In genomic region chr4:132620134-132620533, GRCm38 (mm10) we compare ENCODE assay signal across 21 mouse cellular contexts. TPM values are rescaled to one million over a fixed set of nuclear protein-coding genes. Genes with fewer than 3 reads are reported as not detected.
DNase-seq lines count a peak whose midpoint lies in the region; ATAC-seq and TF ChIP-seq lines count a peak whose summit lies in the region.
"Had no signal": no experiment of that assay in that cellular context is flagged by ENCODE, and none has a peak within 500 bp of the region (broad histone marks: within the 10 kb centered on the region; RNA-seq: fewer than 3 reads in every experiment).

No protein-coding gene starts in this region.

- no peaks in the 10 kb centered on the region for H3K36me3 ChIP-seq in intestine, postnatal 0 days (ENCODE audit: control insufficient read depth, insufficient read depth)
- no peaks in the 10 kb centered on the region for H3K36me3 ChIP-seq in intestine, embryonic 15.5 days
- no peaks in the 10 kb centered on the region for H3K36me3 ChIP-seq in testis, adult 2 months (ENCODE audit: control insufficient read depth, insufficient read depth, low read length)
- H3K36me3 ChIP-seq in limb, embryonic 10.5 days, result no peaks in the 10 kb centered on the region
- H3K36me3 ChIP-seq: heart, embryonic 15.5 days; hindbrain, embryonic 10.5 days; liver, embryonic 15.5 days; midbrain, embryonic 10.5 days had no signal

- no peaks in the 10 kb centered on the region for H3K4me1 ChIP-seq in intestine, postnatal 0 days (replicated peaks; ENCODE audit: control insufficient read depth, insufficient read depth, low read length)
- H3K4me1 ChIP-seq in intestine, embryonic 15.5 days (replicated peaks), result no peaks in the 10 kb centered on the region
- H3K4me1 ChIP-seq in testis, adult 2 months (ENCODE audit: control insufficient read depth, insufficient read depth, low read length), result no peaks in the 10 kb centered on the region
- peaks cover 3% of the 10 kb centered on the region; the same call in 1 of the 2 replicates for H3K4me1 ChIP-seq in bone marrow, adult 2 months (ENCODE audit: control insufficient read depth, insufficient read depth, low read length)
- H3K4me1 ChIP-seq in limb, embryonic 10.5 days, result no peaks in the 10 kb centered on the region
- H3K4me1 ChIP-seq: forebrain, embryonic 13.5 days; heart, embryonic 15.5 days; hindbrain, embryonic 10.5 days; midbrain, embryonic 10.5 days had no signal

- TF ChIP-seq POLR2A in testis, adult 2 months (IDR thresholded peaks at IDR 0.05; ENCODE audit: control insufficient read depth, low read depth, low read length), result no peak
- no peak for TF ChIP-seq POLR2A in bone marrow, adult 2 months (IDR thresholded peaks at IDR 0.05; ENCODE audit: borderline replicate concordance, control insufficient read depth, low read depth, low read length)

- H3K9me3 ChIP-seq in intestine, postnatal 0 days (ENCODE audit: control insufficient read depth), result no peaks in the 10 kb centered on the region
- H3K9me3 ChIP-seq in intestine, embryonic 15.5 days, result no peaks in the 10 kb centered on the region
- H3K9me3 ChIP-seq in limb, embryonic 10.5 days (replicated peaks), result no peaks in the 10 kb centered on the region
- H3K9me3 ChIP-seq: heart, embryonic 15.5 days had no signal

- H3K9ac ChIP-seq in intestine, postnatal 0 days (ENCODE audit: low read depth, low read length), result no peak overlapping the region
- H3K9ac ChIP-seq in intestine, embryonic 15.5 days, result no peak overlapping the region
- H3K9ac ChIP-seq: forebrain, embryonic 13.5 days; heart, embryonic 15.5 days; liver, embryonic 15.5 days had no signal

- H3K27ac ChIP-seq in intestine, postnatal 0 days (ENCODE audit: low read depth, low read length), result no peak overlapping the region
- H3K27ac ChIP-seq in intestine, embryonic 15.5 days, result no peak overlapping the region
- no peak overlapping the region for H3K27ac ChIP-seq in testis, adult 2 months (ENCODE audit: control insufficient read depth, insufficient read depth, low read depth, low read length)
- no peak overlapping the region for H3K27ac ChIP-seq in bone marrow, adult 2 months (ENCODE audit: control insufficient read depth, insufficient read depth, low read depth, low read length, poor library complexity)
- H3K27ac ChIP-seq in limb, embryonic 10.5 days, result no peak overlapping the region
- H3K27ac ChIP-seq: forebrain, embryonic 13.5 days; heart, embryonic 15.5 days; hindbrain, embryonic 10.5 days; hindbrain, postnatal 0 days; liver, embryonic 15.5 days; midbrain, embryonic 10.5 days had no signal

- ATAC-seq in intestine, postnatal 0 days, result no peak
- ATAC-seq in intestine, embryonic 15.5 days, result no peak
- ATAC-seq: forebrain, embryonic 13.5 days; hindbrain, postnatal 0 days had no signal

- DNase-seq in testis, postnatal 14 days (ENCODE audit: low spot score), result no peak
- no peak for DNase-seq in limb, embryonic 10.5 days (ENCODE audit: low spot score)
- DNase-seq in heart, postnatal 36 days, result no peak
- DNase-seq: adrenal gland, adult 2 months; cerebellum, adult 9-10 months; gastrocnemius, postnatal 14 days; kidney, adult 8-10 months; kidney, postnatal 25 days; left cerebral cortex, postnatal 4 days; right cerebral cortex, postnatal 25 days had no signal

- peak; percentile 22; the same call in 1 of the 2 replicates for TF ChIP-seq CTCF in intestine, postnatal 0 days (IDR thresholded peaks at IDR 0.05; ENCODE audit: low read depth)
- peak; percentile 74; the same call in 1 of the 2 replicates for TF ChIP-seq CTCF in testis, adult 2 months (IDR thresholded peaks at IDR 0.05; ENCODE audit: control insufficient read depth, insufficient read depth, insufficient replicate concordance, low read depth, low read length)
- TF ChIP-seq CTCF in bone marrow, adult 2 months (IDR thresholded peaks at IDR 0.05; ENCODE audit: control insufficient read depth, insufficient read depth, low read length), result peak; percentile 31; the same call in 1 of the 2 replicates

- H3K4me3 ChIP-seq in intestine, postnatal 0 days (ENCODE audit: low read depth, low read length), result no peak overlapping the region
- no peak overlapping the region for H3K4me3 ChIP-seq in intestine, embryonic 15.5 days (replicated peaks)
- no peak overlapping the region for H3K4me3 ChIP-seq in testis, adult 2 months (ENCODE audit: control insufficient read depth, low read depth, low read length)
- H3K4me3 ChIP-seq in bone marrow, adult 2 months (replicated peaks; ENCODE audit: control insufficient read depth, low read depth, low read length), result no peak overlapping the region
- H3K4me3 ChIP-seq in limb, embryonic 10.5 days, result no peak overlapping the region
- H3K4me3 ChIP-seq: forebrain, embryonic 13.5 days; heart, embryonic 15.5 days; hindbrain, embryonic 10.5 days; left cerebral cortex, adult 2 months; liver, embryonic 15.5 days; midbrain, embryonic 10.5 days had no signal

- intact Hi-C loops in heart, postnatal 36 days (cut with DNase I), result no loop called here

- H3K27me3 ChIP-seq in intestine, postnatal 0 days (replicated peaks; ENCODE audit: control insufficient read depth, insufficient read depth, low read length), result no peaks in the 10 kb centered on the region
- no peaks in the 10 kb centered on the region for H3K27me3 ChIP-seq in intestine, embryonic 15.5 days (replicated peaks)
- no peaks in the 10 kb centered on the region for H3K27me3 ChIP-seq in testis, adult 2 months (ENCODE audit: control insufficient read depth, insufficient read depth, low read length)
- no peaks in the 10 kb centered on the region for H3K27me3 ChIP-seq in limb, embryonic 10.5 days (ENCODE audit: low read depth, poor library complexity, severe bottlenecking)
- H3K27me3 ChIP-seq: forebrain, embryonic 13.5 days; heart, embryonic 15.5 days; liver, embryonic 15.5 days had no signal

- WGBS in intestine, postnatal 0 days, result 94% methylated on average over 4 of the region's 4 CpGs
- 89% methylated on average over 4 of the region's 4 CpGs for WGBS in intestine, embryonic 15.5 days
- 82% methylated on average over 4 of the region's 4 CpGs for WGBS in bone marrow, adult 2 months
- WGBS in limb, embryonic 10.5 days, result 86% methylated on average over 4 of the region's 4 CpGs

- no peak overlapping the region for H3K4me2 ChIP-seq in intestine, postnatal 0 days (replicated peaks; ENCODE audit: low read depth)
- no peak overlapping the region for H3K4me2 ChIP-seq in intestine, embryonic 15.5 days (replicated peaks)
- H3K4me2 ChIP-seq: forebrain, embryonic 13.5 days; heart, embryonic 15.5 days; liver, embryonic 15.5 days had no signal

RNA-seq across cellular contexts. Expression of gene Eya3, which starts 18.7 kb away (rescaled TPM):
- polyA plus RNA-seq in intestine, postnatal 0 days (2015; fragmentation: Nextera tagmentation; extraction: Ambion mirVana), result 10.1 and 10.8 TPM in 2 replicates
- 23.0 and 25.4 TPM in 2 replicates for polyA plus RNA-seq in intestine, embryonic 15.5 days (2015; fragmentation: Nextera tagmentation; extraction: Ambion mirVana)
- 56.3 and 65.2 TPM in 2 replicates for polyA plus RNA-seq in testis, adult 2 months (2012; rRNA removed)
- polyA plus RNA-seq in bone marrow, adult 2 months (2011; ENCODE audit: insufficient read depth, insufficient read length, low replicate concordance, missing spikeins), result 15.3 and 22.5 TPM in 2 replicates
- polyA plus RNA-seq in limb, embryonic 10.5 days (2016; fragmentation: Nextera tagmentation; extraction: Ambion mirVana), result 41.9 and 43.0 TPM in 2 replicates
- total RNA-seq in heart, postnatal 36 days (2021), result 10 to 100 TPM; 28.2 to 35.0 TPM

RNA-seq across cellular contexts. Expression of gene Ptafr, which starts 56.3 kb away (rescaled TPM):
- polyA plus RNA-seq in intestine, postnatal 0 days (2015; fragmentation: Nextera tagmentation; extraction: Ambion mirVana), result 4.7 and 5.2 TPM in 2 replicates
- polyA plus RNA-seq in intestine, embryonic 15.5 days (2015; fragmentation: Nextera tagmentation; extraction: Ambion mirVana), result 1.1 TPM in 2 replicates
- 0.28 and 0.46 TPM in 2 replicates for polyA plus RNA-seq in testis, adult 2 months (2012; rRNA removed)
- polyA plus RNA-seq in bone marrow, adult 2 months (2011; ENCODE audit: insufficient read depth, insufficient read length, low replicate concordance, missing spikeins), result 3.2 and 6.7 TPM in 2 replicates
- polyA plus RNA-seq in limb, embryonic 10.5 days (2016; fragmentation: Nextera tagmentation; extraction: Ambion mirVana), result 0.20 and 0.25 TPM in 2 replicates
- total RNA-seq in heart, postnatal 36 days (2021), result 1 to 10 TPM; 1.8 to 3.2 TPM

Comparison
In these comparisons a context has a peak if more than half of its experiments do, and no peak if none do; other contexts are left out.
1. CTCF ChIP-seq: peak in every context shown above with its lines; median percentile 74 in testis, adult 2 months; 31 in bone marrow, adult 2 months; 22 in intestine, postnatal 0 days.